Mouse (Mus musculus) G1E (cell line): ENCODE results near the gene Cd40lg. TPM values are rescaled to one million over a fixed set of nuclear protein-coding genes. Genes with fewer than 3 reads are reported as not detected.

Source experiments
- ATAC-seq: 2 replicates; pipeline ENCODE4 v1.8.0; 2016; ENCODE audit warnings: mild to moderate bottlenecking; ENCODE audit not compliant: insufficient number of reproducible peaks, poor library complexity, low FRiP score, severe bottlenecking; ENCODE audit errors: extremely low read depth
- DNase-seq: peaks from one replicate; pipeline ENCODE4 v3.0.0; 2012; ENCODE audit warnings: low spot score
- H3K27me3 ChIP-seq: 2 replicates; pipeline ENCODE4 v1.6.1; 2012; ENCODE audit warnings: mild to moderate bottlenecking, low read length, inconsistent platforms; ENCODE audit not compliant: insufficient read depth
- H3K36me3 ChIP-seq: replicated peaks from 2 replicates; pipeline ENCODE3; 2012; ENCODE audit warnings: mild to moderate bottlenecking, inconsistent platforms
- H3K4me1 ChIP-seq: 2 replicates; pipeline ENCODE4 v1.6.1; 2012; ENCODE audit warnings: low read depth, low read length, inconsistent platforms, mixed read lengths; ENCODE audit not compliant: insufficient read depth
- H3K4me3 ChIP-seq: 2 replicates; pipeline ENCODE4 v1.5.1; 2012; ENCODE audit warnings: low read depth, mild to moderate bottlenecking, inconsistent platforms, low read length, moderate library complexity, mixed read lengths
- H3K9me3 ChIP-seq: replicated peaks from 2 replicates; pipeline ENCODE4 v1.6.1; 2012; ENCODE audit warnings: inconsistent platforms
- CTCF ChIP-seq: IDR thresholded peaks from 2 replicates; pipeline ENCODE4 v1.5.1; 2012; ENCODE audit warnings: low read depth, low read length, inconsistent platforms, mixed read lengths
- GATA1 ChIP-seq: IDR thresholded peaks from 2 replicates; pipeline ENCODE4 v1.6.1; 2012; ENCODE audit warnings: borderline replicate concordance, low read length, inconsistent platforms, mixed read lengths
- GATA2 ChIP-seq: IDR thresholded peaks from 2 replicates; pipeline ENCODE4 v1.6.1; 2012; ENCODE audit warnings: low read depth, low read length, inconsistent platforms, borderline replicate concordance
- POLR2AphosphoS5 ChIP-seq: IDR thresholded peaks from 2 replicates; pipeline ENCODE4 v1.6.1; 2012; ENCODE audit warnings: low read depth, low read length, inconsistent platforms; ENCODE audit not compliant: insufficient replicate concordance
- TAL1 ChIP-seq: conservative IDR thresholded peaks from 2 replicates; pipeline ENCODE4 v1.6.1; 2012; ENCODE audit warnings: low read depth, low read length, inconsistent platforms, mixed read lengths
- polyA plus RNA-seq: library from polyadenylated mRNA; stranded (reverse); fragments of >175 nt; gene quantifications from 2 replicates; pipeline ENCODE4 v1.2.3, GENCODE M21; 2012
- total RNA-seq, 2 experiments: library from RNA; stranded (forward) in 1 of 2; stranded (reverse) in 1 of 2; fragments of 200-1000 nt in 1 of 2; fragments of >200 nt in 1 of 2; fragmentation: Nextera tagmentation in 1 of 2; gene quantifications; 2 replicates each; pipeline ENCODE4 v1.2.3; 2014 to 2017

Cd40lg gene
- not detected in 2 replicates for total RNA-seq (2014; fragmentation: Nextera tagmentation)
- total RNA-seq (2017): not detected in 2 replicates
- polyA plus RNA-seq: not detected in 2 replicates

DNA sequence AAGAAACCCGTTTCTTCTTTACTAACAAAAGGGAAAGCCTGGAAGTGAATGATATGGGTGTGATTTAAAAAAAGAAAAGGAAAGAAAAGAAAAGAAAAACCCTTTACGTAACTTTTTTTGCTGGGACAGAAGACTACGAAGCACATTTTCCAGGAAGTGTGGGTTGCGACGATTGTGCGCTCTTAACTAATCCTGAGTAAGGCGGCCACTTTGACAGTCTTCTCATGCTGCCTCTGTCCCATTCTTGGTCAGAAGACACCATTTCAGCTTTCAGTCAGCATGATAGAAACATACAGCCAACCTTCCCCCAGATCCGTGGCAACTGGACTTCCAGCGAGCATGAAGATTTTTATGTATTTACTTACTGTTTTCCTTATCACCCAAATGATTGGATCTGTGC lies at the start of gene Cd40lg:
Cd40lg (plus strand) TSS at position 268 of the 400 bp plus-strand sequence.
- H3K4me3 ChIP-seq: no peak within 1 kb of the TSS
- H3K9me3 ChIP-seq: no peaks in the 10 kb centered on the region
- no peaks in the 10 kb centered on the region for H3K4me1 ChIP-seq
- ATAC-seq (no peak), DNase-seq (no peak)
- no peaks in the 10 kb centered on the region for H3K36me3 ChIP-seq
- H3K27me3 ChIP-seq: no peaks in the 10 kb centered on the region
- TF ChIP-seq CTCF: no peak
- no peak for TF ChIP-seq GATA2
- no peak for TF ChIP-seq POLR2AphosphoS5
- TF ChIP-seq GATA1: no peak
- TF ChIP-seq TAL1: no peak

- no peaks in the 10 kb centered on the region for H3K27me3 ChIP-seq
- no peaks in the 10 kb centered on the region for H3K9me3 ChIP-seq
- no peak overlapping the region for H3K4me3 ChIP-seq
- DNase-seq: no peak
- H3K4me1 ChIP-seq: no peaks in the 10 kb centered on the region
- no peaks in the 10 kb centered on the region for H3K36me3 ChIP-seq
- TF ChIP-seq TAL1: no peak
- TF ChIP-seq CTCF: no peak
- no peak for TF ChIP-seq POLR2AphosphoS5
- TF ChIP-seq GATA1: no peak
- TF ChIP-seq GATA2: no peak
- ATAC-seq: no peak
Measured at GRCm38 (mm10) chrX:57166549-57166948, 45.4 kb upstream of the Cd40lg start.

DNA sequence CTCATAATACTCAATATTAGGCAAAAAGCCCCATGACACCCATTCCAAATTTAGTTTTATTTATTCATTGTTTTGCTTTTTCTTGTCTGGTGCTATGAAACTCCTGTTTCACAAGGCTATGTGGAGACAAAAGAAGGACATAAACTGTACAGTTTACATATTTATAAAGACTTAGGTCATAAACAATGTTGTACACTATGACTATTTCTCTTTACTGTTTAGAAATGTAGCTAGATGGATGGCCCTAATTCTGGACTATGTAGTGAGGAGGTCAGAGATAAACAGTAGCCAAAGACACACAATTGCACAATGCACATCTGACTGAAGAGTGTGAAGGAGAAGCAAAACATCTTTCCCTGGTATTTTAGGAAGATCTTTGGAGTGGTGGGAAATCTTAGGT lies 40.7 kb upstream of the Cd40lg start:
- H3K36me3 ChIP-seq: no peaks in the 10 kb centered on the region
- no peak for ATAC-seq

DNA sequence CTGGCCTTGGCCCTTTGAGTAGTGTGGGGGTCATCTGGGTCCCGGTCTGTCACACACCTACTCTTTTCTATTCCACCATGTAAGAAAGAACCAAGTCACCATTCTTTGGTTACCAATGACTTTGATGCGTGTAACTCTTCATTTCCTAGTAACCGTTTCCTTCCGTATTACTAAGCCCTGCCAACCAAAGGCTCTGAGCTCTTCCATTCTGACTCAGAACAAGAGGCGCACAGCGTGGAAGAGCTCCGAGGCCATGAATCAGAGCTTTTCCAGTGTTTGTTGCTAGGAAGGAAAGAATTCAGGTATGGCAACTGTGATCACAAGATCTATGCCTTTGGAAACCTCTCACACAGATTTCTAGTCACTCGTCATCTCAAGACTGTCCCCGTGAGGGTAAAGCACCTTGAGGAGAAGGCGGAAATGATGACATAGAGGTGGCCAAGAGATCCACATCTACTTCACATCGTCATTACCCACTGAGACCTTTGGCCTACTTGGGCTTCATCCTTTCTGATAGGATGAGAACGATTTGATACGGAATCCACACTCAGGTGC lies 34.6 kb upstream of the Cd40lg start:
- ATAC-seq: no peak

More for the DNA sequence above, 40.7 kb upstream of the Cd40lg start:
- TF ChIP-seq CTCF (no peak), GATA1 (no peak), TAL1 (no peak), POLR2AphosphoS5 (no peak), GATA2 (no peak)
- no peak for DNase-seq
- no peaks in the 10 kb centered on the region for H3K4me1 ChIP-seq
- no peak overlapping the region for H3K4me3 ChIP-seq
- H3K27me3 ChIP-seq: no peaks in the 10 kb centered on the region
- no peaks in the 10 kb centered on the region for H3K9me3 ChIP-seq

GRCm38 (mm10) chrX:57182470-57182869 lies 29.5 kb upstream of the Cd40lg start:
- no peak for DNase-seq
- Histone ChIP-seq H3K9me3 (no peaks in the 10 kb centered on the region), H3K36me3 (no peaks in the 10 kb centered on the region), H3K4me1 (no peaks in the 10 kb centered on the region), H3K27me3 (no peaks in the 10 kb centered on the region), H3K4me3 (no peak overlapping the region)
- ATAC-seq: no peak
- TF ChIP-seq TAL1 (no peak), GATA1 (no peak), POLR2AphosphoS5 (no peak), GATA2 (no peak), CTCF (no peak)

More for the DNA sequence above, 34.6 kb upstream of the Cd40lg start:
- Histone ChIP-seq H3K4me3 (no peak overlapping the region), H3K36me3 (no peaks in the 10 kb centered on the region), H3K27me3 (no peaks in the 10 kb centered on the region), H3K9me3 (no peaks in the 10 kb centered on the region), H3K4me1 (no peaks in the 10 kb centered on the region)
- no peak for DNase-seq
- TF ChIP-seq TAL1 (no peak), CTCF (no peak), GATA1 (no peak), POLR2AphosphoS5 (no peak), GATA2 (no peak)

GRCm38 (mm10) chrX:57183359-57183758 lies 28.6 kb upstream of the Cd40lg start:
- no peaks in the 10 kb centered on the region for H3K9me3 ChIP-seq
- H3K27me3 ChIP-seq: no peaks in the 10 kb centered on the region
- ATAC-seq: no peak
- H3K4me1 ChIP-seq: no peaks in the 10 kb centered on the region
- DNase-seq: no peak
- TF ChIP-seq GATA2: no peak
- no peak for TF ChIP-seq POLR2AphosphoS5
- TF ChIP-seq GATA1: no peak
- TF ChIP-seq CTCF: no peak
- no peak for TF ChIP-seq TAL1
- H3K36me3 ChIP-seq: no peaks in the 10 kb centered on the region
- H3K4me3 ChIP-seq: no peak overlapping the region
